19 mouse cellular contexts compared by ENCODE assay signal in genomic region chr15:80325207-80325606, GRCm38 (mm10). TPM values are rescaled to one million over a fixed set of nuclear protein-coding genes. Genes with fewer than 3 reads are reported as not detected.
DNase-seq lines count a peak whose midpoint lies in the region; ATAC-seq and TF ChIP-seq lines count a peak whose summit lies in the region.
"Had no signal": no experiment of that assay in that cellular context is flagged by ENCODE, and none has a peak within 500 bp of the region (broad histone marks: within the 10 kb centered on the region; RNA-seq: fewer than 3 reads in every experiment).

No protein-coding gene starts in this region.

- H3K9me3 ChIP-seq in kidney, postnatal 0 days (replicated peaks; ENCODE audit: low read length): no peaks in the 10 kb centered on the region
- H3K9me3 ChIP-seq: embryonic facial prominence, embryonic 12.5 days; forebrain, embryonic 15.5 days; heart, embryonic 10.5 days; hindbrain, embryonic 12.5 days had no signal

- H3K4me2 ChIP-seq in kidney, postnatal 0 days (ENCODE audit: low read length): no peak overlapping the region
- no peak overlapping the region for H3K4me2 ChIP-seq in myocyte (ENCODE audit: low read depth)
- H3K4me2 ChIP-seq: embryonic facial prominence, embryonic 12.5 days; forebrain, embryonic 15.5 days; hindbrain, embryonic 12.5 days had no signal

- H3K27me3 ChIP-seq in kidney, postnatal 0 days (ENCODE audit: insufficient read depth, low read length): no peaks in the 10 kb centered on the region
- H3K27me3 ChIP-seq in spleen, adult 2 months (ENCODE audit: control insufficient read depth, insufficient read depth, low read length): no peaks in the 10 kb centered on the region
- peaks cover 43% of the 10 kb centered on the region for H3K27me3 ChIP-seq in myocyte (ENCODE audit: control insufficient read depth, insufficient read depth, insufficient read length)
- H3K27me3 ChIP-seq: embryonic facial prominence, embryonic 12.5 days; forebrain, embryonic 15.5 days; hindbrain, embryonic 12.5 days had no signal

- WGBS in kidney, postnatal 0 days: 51% methylated on average over 2 of the region's 2 CpGs
- WGBS in spleen, adult 2 months: 72% methylated on average over 2 of the region's 2 CpGs

- H3K36me3 ChIP-seq in kidney, postnatal 0 days (ENCODE audit: insufficient read depth, low read length): no peaks in the 10 kb centered on the region
- no peaks in the 10 kb centered on the region; the same call in 1 of the 2 replicates for H3K36me3 ChIP-seq in spleen, adult 2 months (ENCODE audit: control insufficient read depth, insufficient read depth, low read length)
- no peaks in the 10 kb centered on the region for H3K36me3 ChIP-seq in myocyte (ENCODE audit: control insufficient read depth, insufficient read depth)
- H3K36me3 ChIP-seq: embryonic facial prominence, embryonic 12.5 days; forebrain, embryonic 15.5 days; heart, embryonic 10.5 days; hindbrain, embryonic 12.5 days had no signal

- H3K9ac ChIP-seq in kidney, postnatal 0 days (ENCODE audit: low read depth, low read length): no peak overlapping the region
- H3K9ac ChIP-seq: embryonic facial prominence, embryonic 12.5 days; forebrain, embryonic 15.5 days; hindbrain, embryonic 12.5 days had no signal

- DNase-seq in kidney, postnatal 0 days (ENCODE audit: low spot score): peak; percentile 34
- DNase-seq in kidney, adult 8-10 months: no peak
- DNase-seq in spleen, adult 2 months (ENCODE audit: low read depth in 1 of 2, low spot score in 2 of 2): no peak
- no peak for DNase-seq in spleen, adult 12 weeks (ENCODE audit: low spot score)
- DNase-seq: adrenal gland, adult 8-10 months; adrenal gland, postnatal 36 days; cerebellum, adult 2 months; cerebellum, postnatal 10 days; heart, adult 18-20 months; heart, postnatal 10 days; heart, postnatal 4 days had no signal

- no peaks in the 10 kb centered on the region for H3K79me2 ChIP-seq in myocyte (ENCODE audit: control insufficient read depth, insufficient read depth)

- H3K4me3 ChIP-seq in kidney, postnatal 0 days (replicated peaks; ENCODE audit: low read depth, low read length): no peak overlapping the region
- peak overlapping the region; percentile 21; the same call in 1 of the 2 replicates for H3K4me3 ChIP-seq in spleen, adult 2 months (ENCODE audit: extremely low read depth, insufficient read depth, insufficient read length)
- H3K4me3 ChIP-seq in myocyte: no peak overlapping the region
- H3K4me3 ChIP-seq: embryonic facial prominence, embryonic 12.5 days; forebrain, embryonic 15.5 days; heart, embryonic 10.5 days; hindbrain, embryonic 12.5 days had no signal

- H3K4me1 ChIP-seq in kidney, postnatal 0 days (replicated peaks; ENCODE audit: insufficient read depth, low read length): no peaks in the 10 kb centered on the region
- peaks cover 15% of the 10 kb centered on the region; the same call in 1 of the 2 replicates for H3K4me1 ChIP-seq in spleen, adult 2 months (ENCODE audit: control insufficient read depth, insufficient read depth, insufficient read length)
- H3K4me1 ChIP-seq: embryonic facial prominence, embryonic 12.5 days; forebrain, embryonic 15.5 days had no signal

- no peak for TF ChIP-seq CTCF in kidney, postnatal 0 days (IDR thresholded peaks at IDR 0.05; ENCODE audit: low read depth)
- no peak for TF ChIP-seq CTCF in spleen, adult 2 months (IDR thresholded peaks at IDR 0.05; ENCODE audit: extremely low read depth, insufficient read depth, insufficient read length, insufficient replicate concordance)

- no peak for TF ChIP-seq POLR2A in spleen, adult 2 months (IDR thresholded peaks at IDR 0.05; ENCODE audit: low read depth, low read length)
- TF ChIP-seq POLR2A in myocyte (IDR thresholded peaks at IDR 0.05; ENCODE audit: insufficient read length, low read depth): no peak

- no peak overlapping the region for H3K27ac ChIP-seq in kidney, postnatal 0 days
- H3K27ac ChIP-seq in spleen, adult 2 months (ENCODE audit: insufficient read depth, low read length): peak overlapping the region; percentile 45
- H3K27ac ChIP-seq: embryonic facial prominence, embryonic 12.5 days; forebrain, embryonic 15.5 days; heart, embryonic 10.5 days; hindbrain, embryonic 12.5 days had no signal

- ATAC-seq in kidney, postnatal 0 days (replicated peaks; ENCODE audit: low FRiP score, low read depth): no peak
- no peak for ATAC-seq in megakaryocyte progenitor cell, adult 5-6 weeks (replicated peaks; ENCODE audit: poor library complexity)
- ATAC-seq: forebrain, embryonic 15.5 days; hindbrain, embryonic 16.5 days had no signal

- no peak overlapping the region for H3ac ChIP-seq in myocyte (ENCODE audit: control insufficient read depth, insufficient read length)

TF ChIP-seq in myocyte, 11 proteins besides CTCF, POLR2A, EP300 and RAD21:
- no peak for TF ChIP-seq E2F4 (IDR thresholded peaks at IDR 0.05; ENCODE audit: insufficient read depth)
- TF ChIP-seq POLR2AphosphoS2 (IDR thresholded peaks at IDR 0.05; ENCODE audit: insufficient read length, low read depth): no peak
- TF ChIP-seq USF1 (IDR thresholded peaks at IDR 0.05; ENCODE audit: low read depth): no peak
- TF ChIP-seq MAX (IDR thresholded peaks at IDR 0.05; ENCODE audit: low read depth): no peak
- TF ChIP-seq TCF12 (IDR thresholded peaks at IDR 0.05; ENCODE audit: insufficient read depth, poor library complexity, severe bottlenecking): no peak
- peak; percentile 68 for TF ChIP-seq REST (IDR thresholded peaks at IDR 0.05; ENCODE audit: insufficient read depth, insufficient read length)
- no peak for TF ChIP-seq MYOD1 (IDR thresholded peaks at IDR 0.05; ENCODE audit: control insufficient read depth in 1 of 3, insufficient read length in 2 of 3, low read depth in 2 of 3)
- no peak for TF ChIP-seq MYOG (IDR thresholded peaks at IDR 0.05; ENCODE audit: control insufficient read depth in 1 of 3, insufficient read depth in 1 of 3, insufficient read length in 2 of 3, low read depth in 2 of 3)

RNA-seq across cellular contexts. Expression of gene Cacna1i, which starts 38.2 kb away (rescaled TPM):
- polyA plus RNA-seq in kidney, postnatal 0 days (2015; fragmentation: Nextera tagmentation; extraction: Ambion mirVana): not detected in 2 replicates
- 18.9 and 23.7 TPM in 2 replicates for polyA plus RNA-seq in spleen, adult 2 months (2012; rRNA removed)
- 0.04 TPM for polyA plus RNA-seq in myocyte (2012; fragmentation: generic; extraction: Trizol)
- total RNA-seq in megakaryocyte progenitor cell, adult 5-6 weeks (2015): not detected in 2 replicates
- not detected in 2 replicates for total RNA-seq in megakaryocyte progenitor cell, adult 5-6 weeks (2017)
- polyA plus RNA-seq: heart, embryonic 10.5 days; heart, embryonic 14.5 days had no signal

Comparison
In these comparisons a context has a peak if more than half of its experiments do, and no peak if none do; other contexts are left out.
1. RNA of gene Cacna1i, which starts 38.2 kb away (polyA plus RNA-seq): 18.9 to 23.7 TPM in spleen, adult 2 months; 0.04 TPM in myocyte (single experiment) and not detected in kidney, postnatal 0 days; every median in the first group is over 10 times any median in the second.